In the genomic region with DNA sequence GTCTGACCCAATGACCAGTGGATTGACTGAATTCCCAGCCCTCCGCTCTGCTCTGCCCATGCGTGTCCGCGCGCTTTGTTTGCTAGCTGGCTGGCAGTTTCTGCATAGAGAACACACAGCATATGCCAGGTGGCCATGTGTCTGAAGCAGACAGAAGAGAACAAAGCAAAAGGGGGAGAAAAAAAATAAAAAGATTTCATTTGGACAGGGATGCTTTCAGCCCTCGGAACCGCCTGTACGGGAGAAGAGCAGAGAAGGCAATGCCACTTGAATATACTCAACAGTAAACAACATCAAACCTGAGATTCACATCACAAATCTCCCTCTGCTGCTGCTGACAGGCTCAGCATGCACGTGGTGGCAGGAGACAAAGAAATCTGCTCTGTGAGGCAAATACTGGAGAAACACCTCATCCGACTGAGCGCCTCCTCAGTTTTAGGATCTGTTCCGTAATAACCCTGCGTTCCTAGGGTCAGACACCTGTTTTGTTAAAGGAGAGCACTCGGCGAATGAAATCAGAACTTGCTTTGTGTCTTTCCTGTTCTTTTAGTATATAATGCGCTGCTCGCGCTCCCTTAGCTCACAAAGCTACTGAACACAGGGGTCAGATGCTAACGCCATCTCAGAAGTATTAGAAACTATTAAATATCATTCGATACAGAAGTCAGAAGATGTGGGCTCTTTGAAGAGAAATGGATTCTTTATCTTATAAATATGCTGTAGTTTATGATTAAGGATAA, we compare ENCODE assay signal across 8 mouse cellular contexts.
A peak's percentile ranks its signal among the peaks of the same experiment; 100 is the strongest.
DNase-seq lines count a peak whose midpoint lies in the region; ATAC-seq and TF ChIP-seq lines count a peak whose summit lies in the region.
"Had no signal": no experiment of that assay in that cellular context is flagged by ENCODE, and none has a peak within 500 bp of the region (broad histone marks: within the 10 kb centered on the region; RNA-seq: fewer than 3 reads in every experiment).

No protein-coding gene starts in this region.

- WGBS in intestine, embryonic 15.5 days = 82% methylated on average over 20 of the region's 20 CpGs

- no peaks in the 10 kb centered on the region for H3K36me3 ChIP-seq in intestine, embryonic 15.5 days

- H3K4me1 ChIP-seq in cortical plate, adult 2 months (ENCODE audit: control insufficient read depth, insufficient read depth, low read length) = no peaks in the 10 kb centered on the region
- H3K4me1 ChIP-seq in intestine, embryonic 15.5 days (replicated peaks) = no peaks in the 10 kb centered on the region

- no peak for TF ChIP-seq POLR2A in cortical plate, adult 2 months (IDR thresholded peaks at IDR 0.05; ENCODE audit: extremely low read depth, insufficient read depth, low read length)

- H3K27ac ChIP-seq in cortical plate, adult 2 months (ENCODE audit: insufficient read depth, low read length) = no peak overlapping the region
- H3K27ac ChIP-seq in left cerebral cortex, adult 2 months = peak overlapping the region; percentile 47; the same call in 1 of the 2 replicates
- H3K27ac ChIP-seq in intestine, embryonic 15.5 days = no peak overlapping the region

- intact Hi-C loops in left cerebral cortex, adult 2 months (cut with DNase I) = no loop called here

- no peak overlapping the region for H3K4me2 ChIP-seq in intestine, embryonic 15.5 days (replicated peaks)

- no peak overlapping the region for H3K9ac ChIP-seq in intestine, embryonic 15.5 days

- no peak for ATAC-seq in intestine, embryonic 15.5 days

- peak; percentile 13 to 31 for DNase-seq in frontal cortex, postnatal 14 days (ENCODE audit: low spot score in 2 of 2)
- DNase-seq in left cerebral cortex, adult 2 months (ENCODE audit: extremely low spot score in 1 of 2, low spot score in 2 of 2) = peak; percentile 20 to 41
- DNase-seq in ovary, postnatal 14 days (ENCODE audit: low spot score) = peak; percentile 2
- DNase-seq in urinary bladder, postnatal 14 days (ENCODE audit: low spot score) = no peak
- DNase-seq in MN1 (ENCODE audit: low spot score) = no peak

- no peaks in the 10 kb centered on the region for H3K9me3 ChIP-seq in intestine, embryonic 15.5 days

- H3K4me3 ChIP-seq in cortical plate, adult 2 months (ENCODE audit: insufficient read depth, low read length) = peak overlapping the region; percentile 38
- H3K4me3 ChIP-seq in left cerebral cortex, adult 2 months = peak overlapping the region; percentile 42
- no peak overlapping the region for H3K4me3 ChIP-seq in intestine, embryonic 15.5 days (replicated peaks)
- H3K4me3 ChIP-seq: myocyte had no signal

- TF ChIP-seq CTCF in cortical plate, adult 2 months (IDR thresholded peaks at IDR 0.05; ENCODE audit: extremely low read depth, insufficient read depth, low read length) = no peak
- peak; percentile 17 for TF ChIP-seq CTCF in left cerebral cortex, adult 2 months (IDR thresholded peaks at IDR 0.05)

- H3K27me3 ChIP-seq in intestine, embryonic 15.5 days (replicated peaks) = no peaks in the 10 kb centered on the region

Comparison
In these comparisons a context has a peak if more than half of its experiments do, and no peak if none do; other contexts are left out.
1. DNase-seq: peak in frontal cortex, postnatal 14 days (2 of 2), left cerebral cortex, adult 2 months (2 of 2) and ovary, postnatal 14 days (single experiment); none in urinary bladder, postnatal 14 days (single experiment) and MN1 (single experiment).